Mouse (Mus musculus) forebrain, embryonic 10.5 days (tissue): ENCODE measurements around the gene Jaml. TPM values are rescaled to one million over a fixed set of nuclear protein-coding genes. Genes with fewer than 3 reads are reported as not detected.

Experiments used
- DNase-seq: peaks from one replicate; pipeline ENCODE4 v3.0.0-alpha.2; 2017; ENCODE audit warnings: low spot score; ENCODE audit errors: extremely low spot score
- H3K27ac ChIP-seq: fragments of 300-500 bp; sonication (generic); 2 replicates; pipeline ENCODE4 v1.5.1; 2016; ENCODE audit warnings: mild to moderate bottlenecking
- H3K27me3 ChIP-seq: fragments of 300-500 bp; sonication (generic); 2 replicates; pipeline ENCODE4 v1.6.1; 2016; ENCODE audit warnings: mild to moderate bottlenecking; ENCODE audit not compliant: poor library complexity, severe bottlenecking
- H3K36me3 ChIP-seq: fragments of 300-500 bp; sonication (generic); replicated peaks from 2 replicates; pipeline ENCODE4 v1.6.1; 2016; ENCODE audit warnings: mild to moderate bottlenecking, moderate library complexity
- H3K4me1 ChIP-seq: fragments of 300-500 bp; sonication (generic); 2 replicates; pipeline ENCODE4 v1.6.1; 2016
- H3K4me3 ChIP-seq: fragments of 300-500 bp; sonication (generic); 2 replicates; pipeline ENCODE4 v1.5.1; 2016; ENCODE audit warnings: mild to moderate bottlenecking, moderate library complexity
- H3K9me3 ChIP-seq: fragments of 300-500 bp; sonication (generic); 2 replicates; pipeline ENCODE4 v1.6.1; 2016; ENCODE audit warnings: mild to moderate bottlenecking, moderate library complexity
- WGBS: fragments of 180-500 bp; shearing (Covaris S2); methylation state at CpG from one replicate; pipeline ENCODE4 v1.1.7; 2016; 5-methylcytosine and 5-hydroxymethylcytosine counted together
- polyA plus RNA-seq: library from polyadenylated mRNA; unstranded; fragments of >200 nt; fragmentation: Nextera tagmentation; extraction: Ambion mirVana; gene quantifications from 2 replicates; pipeline ENCODE4 v1.2.1, GENCODE M21; 2016

Gene Jaml
- polyA plus RNA-seq, 1 experiment from 2014 or later: 0.52 TPM

- no peak for DNase-seq
- Histone ChIP-seq H3K4me3 (no peak overlapping the region), H3K27ac (no peak overlapping the region), H3K27me3 (0 out of 2 replicates have a peak, but pooled peaks cover 4% of the 10 kb centered on the region), H3K4me1 (no peaks in the 10 kb centered on the region), H3K36me3 (no peaks in the 10 kb centered on the region), H3K9me3 (no peaks in the 10 kb centered on the region)
- WGBS: 78% methylated on average over 12 of the region's 12 CpGs
Observed at GRCm38 (mm10) chr9:45085741-45086690, 7.0 kb downstream of the Jaml start.

GRCm38 (mm10) chr9:45088040-45088439, 9.1 kb downstream of the Jaml start:
- 0 out of 2 replicates have a peak, but pooled peaks cover 4% of the 10 kb centered on the region for H3K27me3 ChIP-seq
- H3K27ac ChIP-seq: no peak overlapping the region
- no peak for DNase-seq
- 0 out of 2 replicates have a peak, but pooled peaks cover 4% of the 10 kb centered on the region for H3K4me1 ChIP-seq
- H3K36me3 ChIP-seq: no peaks in the 10 kb centered on the region
- no peak overlapping the region for H3K4me3 ChIP-seq
- no peaks in the 10 kb centered on the region for H3K9me3 ChIP-seq

DNA sequence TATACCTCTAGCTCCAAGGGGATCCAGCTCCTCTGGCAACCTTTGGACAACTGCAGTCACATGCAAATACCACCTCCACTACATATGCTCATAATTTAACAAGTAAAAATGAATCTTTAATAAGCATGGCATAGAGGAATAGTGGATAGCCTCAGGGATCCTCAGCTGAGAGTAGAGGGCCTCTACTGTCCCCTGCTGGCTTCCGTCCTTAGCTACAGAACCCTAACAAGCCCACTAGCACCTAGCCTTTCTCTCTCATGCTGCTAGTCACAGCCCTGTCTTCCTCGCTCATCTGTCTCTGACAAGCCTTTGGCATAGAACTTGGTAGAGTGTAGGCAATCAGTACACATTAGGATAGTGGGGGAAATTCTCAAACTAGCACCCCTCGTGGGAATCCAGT, 11.8 kb downstream of the Jaml start:
- no peak for DNase-seq
- H3K27ac ChIP-seq: no peak overlapping the region
- no peaks in the 10 kb centered on the region for H3K36me3 ChIP-seq
- H3K27me3 ChIP-seq: 0 out of 2 replicates have a peak, but pooled peaks cover 4% of the 10 kb centered on the region
- no peaks in the 10 kb centered on the region for H3K9me3 ChIP-seq
- WGBS: 76% methylated on average over 3 of the region's 3 CpGs
- H3K4me3 ChIP-seq: no peak overlapping the region
- H3K4me1 ChIP-seq: 0 out of 2 replicates have a peak, but pooled peaks cover 4% of the 10 kb centered on the region

DNA sequence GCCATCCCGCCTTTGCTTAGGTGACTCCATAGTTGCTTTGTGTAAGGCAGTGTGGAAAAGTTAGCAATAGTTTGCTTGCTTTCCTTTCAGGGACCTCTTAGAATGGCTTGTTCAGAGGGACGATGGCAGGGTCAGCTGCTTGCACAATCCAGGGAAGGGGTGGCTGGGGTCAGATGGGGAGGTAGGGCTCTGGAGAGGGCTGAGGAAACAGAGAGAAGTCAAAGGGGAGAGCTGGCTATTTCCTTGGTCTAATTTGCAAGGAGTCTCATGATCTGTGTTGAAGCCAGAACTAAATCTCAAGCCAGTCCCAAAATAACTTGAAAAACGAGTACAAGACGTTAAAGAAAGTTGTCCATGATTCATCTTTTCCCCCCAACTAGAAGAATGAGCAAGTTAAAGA, 13.7 kb downstream of the Jaml start:
- no peak for DNase-seq
- Histone ChIP-seq H3K27ac (no peak overlapping the region), H3K4me3 (no peak overlapping the region), H3K9me3 (no peaks in the 10 kb centered on the region), H3K4me1 (0 out of 2 replicates have a peak, but pooled peaks cover 4% of the 10 kb centered on the region), H3K36me3 (no peaks in the 10 kb centered on the region), H3K27me3 (0 out of 2 replicates have a peak, but pooled peaks cover 4% of the 10 kb centered on the region)
- WGBS: 75% methylated on average over 4 of the region's 4 CpGs

- H3K27me3 ChIP-seq: no peaks in the 10 kb centered on the region
- no peaks in the 10 kb centered on the region for H3K36me3 ChIP-seq
- no peak overlapping the region for H3K27ac ChIP-seq
- DNase-seq: no peak
- 82% methylated on average over 6 of the region's 6 CpGs for WGBS
- H3K4me1 ChIP-seq: 0 out of 2 replicates have a peak, but pooled peaks cover 4% of the 10 kb centered on the region
- H3K4me3 ChIP-seq: no peak overlapping the region
- H3K9me3 ChIP-seq: no peaks in the 10 kb centered on the region
Observed at GRCm38 (mm10) chr9:45095149-45095937, 16.4 kb downstream of the Jaml start.

GRCm38 (mm10) chr9:45097877-45098276, 18.9 kb downstream of the Jaml start:
- H3K36me3 ChIP-seq: no peaks in the 10 kb centered on the region
- H3K9me3 ChIP-seq: no peaks in the 10 kb centered on the region
- DNase-seq: no peak
- no peak overlapping the region for H3K4me3 ChIP-seq
- no peak overlapping the region for H3K27ac ChIP-seq
- peaks cover 4% of the 10 kb centered on the region; the same call in 1 of the 2 replicates for H3K4me1 ChIP-seq
- 84% methylated on average over 5 of the region's 5 CpGs for WGBS
- no peaks in the 10 kb centered on the region for H3K27me3 ChIP-seq

- H3K36me3 ChIP-seq: no peaks in the 10 kb centered on the region
- WGBS: 61% methylated on average over 3 of the region's 3 CpGs
- no peak overlapping the region for H3K27ac ChIP-seq
- no peaks in the 10 kb centered on the region for H3K27me3 ChIP-seq
- no peaks in the 10 kb centered on the region for H3K9me3 ChIP-seq
- H3K4me1 ChIP-seq: peaks cover 8% of the 10 kb centered on the region; the same call in 1 of the 2 replicates
- H3K4me3 ChIP-seq: no peak overlapping the region
- DNase-seq: no peak
Observed at GRCm38 (mm10) chr9:45098426-45098825, 19.4 kb downstream of the Jaml start.

DNA sequence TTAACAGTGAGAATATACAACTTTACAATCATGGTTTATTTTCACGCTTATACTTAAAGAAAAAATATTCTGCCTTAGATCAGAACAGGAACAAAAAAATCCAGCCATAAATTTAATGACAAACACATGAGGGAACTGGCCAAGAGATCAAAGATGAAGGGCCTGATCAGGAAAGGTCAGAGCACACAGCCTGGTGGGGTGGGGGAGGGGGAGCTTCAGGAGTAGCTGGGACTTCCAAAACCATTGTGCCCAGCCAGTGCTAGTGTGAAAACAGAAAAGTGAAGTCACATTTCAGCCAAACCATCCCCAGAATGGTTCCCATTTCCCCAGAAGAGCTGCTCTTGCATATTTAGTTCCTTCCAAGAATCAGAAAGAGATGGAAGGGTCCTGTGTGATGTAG, 23.5 kb downstream of the Jaml start:
- DNase-seq: no peak
- Histone ChIP-seq H3K27me3 (no peaks in the 10 kb centered on the region), H3K9me3 (no peaks in the 10 kb centered on the region), H3K27ac (no peak overlapping the region), H3K36me3 (no peaks in the 10 kb centered on the region), H3K4me1 (peaks cover 12% of the 10 kb centered on the region; the same call in 1 of the 2 replicates), H3K4me3 (no peak overlapping the region)
- WGBS: 85% methylated on average over 1 of the region's 1 CpGs

DNA sequence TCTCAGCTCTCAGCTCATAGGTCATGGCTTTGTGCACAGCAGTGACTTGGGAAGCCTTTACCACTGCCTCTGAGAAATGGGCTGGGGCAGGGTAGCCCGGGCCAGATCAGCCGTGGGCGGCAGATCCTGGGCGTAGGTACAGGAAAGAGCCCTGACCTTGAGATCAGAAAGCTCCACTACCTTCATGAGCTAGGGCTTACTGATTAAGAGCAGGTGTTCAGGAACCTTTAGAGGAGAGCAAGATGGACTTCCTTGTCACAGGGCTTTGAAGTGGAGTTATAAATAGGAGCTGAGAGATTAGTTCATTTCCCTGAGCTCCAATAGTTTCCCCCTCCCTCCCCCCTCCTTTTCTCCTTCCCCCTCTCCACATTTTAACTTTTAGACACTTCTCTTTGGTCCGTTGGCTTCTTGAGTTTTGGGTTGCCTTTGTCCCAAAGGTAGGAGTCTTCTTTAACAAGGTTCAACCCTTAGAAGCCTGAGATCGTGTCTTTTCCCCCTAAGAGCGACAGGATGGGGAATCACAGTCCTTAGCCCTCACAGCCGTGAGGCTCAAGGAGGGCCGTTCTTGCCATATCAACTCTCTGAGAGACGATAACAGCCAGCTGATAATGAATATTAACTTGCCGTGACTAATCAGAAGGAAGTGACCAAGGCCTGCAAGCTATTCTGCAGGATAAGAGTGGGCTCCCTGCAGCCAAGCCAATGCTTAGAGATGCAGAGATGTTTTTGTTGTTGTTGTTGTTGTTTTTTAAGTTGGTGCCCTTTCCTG, 24.4 kb downstream of the Jaml start:
- H3K4me1 ChIP-seq: peaks cover 12% of the 10 kb centered on the region; the same call in 1 of the 2 replicates
- no peaks in the 10 kb centered on the region for H3K27me3 ChIP-seq
- H3K9me3 ChIP-seq: no peaks in the 10 kb centered on the region
- no peaks in the 10 kb centered on the region for H3K36me3 ChIP-seq
- DNase-seq: no peak
- H3K27ac ChIP-seq: no peak overlapping the region
- H3K4me3 ChIP-seq: no peak overlapping the region
- 66% methylated on average over 11 of the region's 11 CpGs for WGBS

DNA sequence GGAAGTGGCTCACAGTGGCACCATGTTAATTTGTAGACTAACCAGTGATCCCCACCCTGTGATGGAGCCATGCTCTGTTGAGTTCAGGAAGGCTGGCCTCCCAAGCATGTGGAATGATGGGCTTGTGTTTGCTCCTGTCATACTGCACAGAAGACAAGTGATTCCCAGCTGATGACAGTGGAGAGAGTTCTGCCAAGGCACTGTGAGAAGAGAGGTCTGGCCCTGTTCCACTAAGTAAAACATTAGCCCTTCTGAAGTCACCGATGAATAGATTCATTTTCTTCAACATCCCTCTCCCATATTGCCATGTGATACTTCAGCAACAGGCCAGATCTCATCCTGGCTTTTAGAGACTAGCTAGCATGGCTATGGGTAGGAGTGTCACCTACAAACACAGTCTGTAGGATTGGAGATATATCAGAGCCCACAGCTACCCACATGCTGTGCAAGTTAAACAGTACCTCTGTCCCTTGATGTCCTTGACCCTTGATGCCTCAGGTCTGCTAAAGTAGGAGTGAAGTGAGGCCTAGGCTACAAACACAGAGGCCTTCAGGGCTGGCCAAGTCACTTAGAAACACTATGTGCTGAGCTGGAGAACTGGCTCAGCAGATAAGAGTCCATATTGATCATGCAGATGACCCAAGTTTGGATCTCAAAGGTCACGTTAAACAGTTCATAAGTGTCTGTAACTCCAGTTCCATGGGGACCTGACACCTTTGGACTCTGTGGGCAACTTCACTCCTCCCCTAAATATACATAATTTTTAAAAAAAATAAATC, 26.8 kb downstream of the Jaml start:
- Histone ChIP-seq H3K36me3 (no peaks in the 10 kb centered on the region), H3K27me3 (no peaks in the 10 kb centered on the region), H3K27ac (no peak overlapping the region), H3K9me3 (no peaks in the 10 kb centered on the region), H3K4me1 (peaks cover 12% of the 10 kb centered on the region; the same call in 1 of the 2 replicates), H3K4me3 (no peak overlapping the region)
- DNase-seq: no peak
- WGBS: 83% methylated on average over 2 of the region's 2 CpGs

GRCm38 (mm10) chr9:45115706-45116105, 36.7 kb downstream of the Jaml start:
- peaks cover 32% of the 10 kb centered on the region for H3K4me1 ChIP-seq
- H3K36me3 ChIP-seq: no peaks in the 10 kb centered on the region
- peak; percentile 56 for DNase-seq
- peak overlapping the region; percentile 80 for H3K27ac ChIP-seq
- H3K4me3 ChIP-seq: peak overlapping the region; percentile 51
- H3K27me3 ChIP-seq: peaks cover 58% of the 10 kb centered on the region
- 4% methylated on average over 14 of the region's 14 CpGs for WGBS
- H3K9me3 ChIP-seq: no peaks in the 10 kb centered on the region
